Mouse (Mus musculus) hindbrain, embryonic 12.5 days (tissue): ENCODE data around the gene Ndufa13. TPM values are rescaled to one million over a fixed set of nuclear protein-coding genes. Genes with fewer than 3 reads are reported as not detected.

Experiments
- ATAC-seq: fragments of 200-750 bp; cut with Nextera tagmentation; 2 replicates; pipeline ENCODE4 v1.8.0; 2017; ENCODE audit warnings: moderate TSS enrichment; ENCODE audit not compliant: low FRiP score
- H3K27ac ChIP-seq: fragments of 300-500 bp; sonication (generic); 2 replicates; pipeline ENCODE4 v1.5.1; 2016; ENCODE audit warnings: mild to moderate bottlenecking
- H3K27me3 ChIP-seq: fragments of 300-500 bp; sonication (generic); 2 replicates; pipeline ENCODE4 v1.6.1; 2016; ENCODE audit warnings: mild to moderate bottlenecking
- H3K36me3 ChIP-seq: fragments of 300-500 bp; sonication (generic); 2 replicates; pipeline ENCODE4 v1.6.1; 2016; ENCODE audit warnings: mild to moderate bottlenecking
- H3K4me1 ChIP-seq: fragments of 300-500 bp; sonication (generic); 2 replicates; pipeline ENCODE4 v1.6.1; 2016
- H3K4me2 ChIP-seq: fragments of 300-500 bp; sonication (generic); replicated peaks from 2 replicates; pipeline ENCODE4 v1.6.1; 2016; ENCODE audit warnings: mild to moderate bottlenecking
- H3K4me3 ChIP-seq: fragments of 300-500 bp; sonication (generic); 2 replicates; pipeline ENCODE4 v1.5.1; 2016; ENCODE audit warnings: mild to moderate bottlenecking
- H3K9ac ChIP-seq: fragments of 300-500 bp; sonication (generic); 2 replicates; pipeline ENCODE4 v1.6.1; 2016; ENCODE audit warnings: mild to moderate bottlenecking, moderate library complexity
- H3K9me3 ChIP-seq: fragments of 300-500 bp; sonication (generic); replicated peaks from 2 replicates; pipeline ENCODE4 v1.6.1; 2016; ENCODE audit warnings: mild to moderate bottlenecking
- WGBS: fragments of 180-500 bp; shearing (Covaris S2); methylation state at CpG from one replicate; pipeline ENCODE4 v1.1.7; 2016; 5-methylcytosine and 5-hydroxymethylcytosine counted together
- polyA plus RNA-seq: library from polyadenylated mRNA; unstranded; fragments of >200 nt; fragmentation: Nextera tagmentation; extraction: Ambion mirVana; gene quantifications from 2 replicates; pipeline ENCODE4 v1.2.1, GENCODE M21; 2016

Ndufa13 gene
- polyA plus RNA-seq, 1 experiment from 2014 or later = 167 TPM

DNA sequence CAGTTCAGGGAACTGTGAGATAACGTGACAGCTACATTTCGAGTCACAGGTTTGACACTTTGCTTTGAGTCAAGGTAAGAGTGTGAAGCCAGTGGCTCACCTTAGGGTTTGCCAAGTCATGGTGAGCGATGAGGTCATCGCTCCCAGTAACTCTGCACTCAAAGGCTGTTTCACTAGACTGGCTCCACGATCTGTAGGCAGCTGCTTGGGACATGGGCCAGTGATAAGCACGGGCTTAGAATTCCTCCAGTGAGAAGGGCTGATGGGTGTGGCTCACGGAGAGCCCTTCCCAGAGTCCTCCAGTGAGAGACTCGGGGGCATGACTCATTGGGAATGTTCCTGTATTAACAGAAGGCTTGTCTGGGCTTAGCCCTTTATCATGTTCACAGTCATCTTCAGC, 53.4 kb downstream of the Ndufa13 start:
- no peak overlapping the region for H3K4me2 ChIP-seq
- 89% methylated on average over 8 of the region's 8 CpGs for WGBS
- no peaks in the 10 kb centered on the region for H3K4me1 ChIP-seq
- no peak for ATAC-seq
- H3K27ac ChIP-seq = no peak overlapping the region
- H3K9me3 ChIP-seq = no peaks in the 10 kb centered on the region
- H3K36me3 ChIP-seq = peaks cover 15% of the 10 kb centered on the region
- H3K27me3 ChIP-seq = no peaks in the 10 kb centered on the region
- H3K4me3 ChIP-seq = no peak overlapping the region
- no peak overlapping the region for H3K9ac ChIP-seq

DNA sequence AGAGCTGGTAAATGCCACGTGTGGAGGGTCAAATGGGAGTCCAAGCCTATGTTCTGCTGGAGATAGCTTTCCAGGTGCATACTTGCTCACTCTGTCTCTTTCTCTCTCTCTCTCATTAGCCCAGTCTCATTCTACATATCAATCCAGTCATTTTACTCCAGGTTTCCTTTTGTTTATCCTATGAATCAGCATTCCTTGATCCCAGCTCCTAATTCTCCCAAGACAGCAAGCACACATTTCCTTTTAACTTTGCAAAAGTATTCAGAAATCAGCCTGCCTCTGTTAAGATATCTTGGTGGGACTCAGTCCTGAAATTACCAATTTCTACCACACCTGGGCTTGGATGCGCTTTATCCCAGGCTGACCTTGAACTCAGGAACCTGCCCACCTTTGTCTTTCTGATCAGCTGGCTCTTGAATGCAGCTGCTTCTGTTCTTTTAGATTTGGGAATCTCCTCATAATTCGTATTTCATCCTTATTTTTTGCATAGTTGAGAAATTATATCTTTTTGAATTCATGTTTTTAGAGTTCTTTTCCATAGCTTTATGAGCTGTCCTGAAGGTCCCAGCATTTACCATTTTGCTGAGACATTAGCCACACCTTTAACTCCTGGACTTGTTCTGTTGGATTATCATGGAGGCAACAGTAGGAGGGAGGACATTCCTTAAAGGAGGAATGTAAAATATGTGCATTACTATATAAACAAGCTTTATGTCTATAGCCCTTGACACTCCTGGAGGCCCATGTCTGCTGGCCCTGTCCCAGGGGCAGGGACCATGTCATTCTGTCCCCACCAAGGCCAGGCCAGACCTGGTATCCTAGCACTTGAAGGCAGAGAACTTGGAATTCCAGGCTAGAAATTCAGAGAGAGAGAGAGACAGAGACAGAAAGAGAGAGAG, 54.9 kb downstream of the Ndufa13 start:
- 74% methylated on average over 3 of the region's 3 CpGs for WGBS
- ATAC-seq = no peak
- H3K27ac ChIP-seq = no peak overlapping the region

More for the DNA sequence above, 54.9 kb downstream of the Ndufa13 start:
- H3K27me3 ChIP-seq = no peaks in the 10 kb centered on the region
- H3K4me3 ChIP-seq = no peak overlapping the region
- peaks cover 15% of the 10 kb centered on the region for H3K36me3 ChIP-seq
- H3K9ac ChIP-seq = no peak overlapping the region
- H3K9me3 ChIP-seq = no peaks in the 10 kb centered on the region
- H3K4me1 ChIP-seq = no peaks in the 10 kb centered on the region
- no peak overlapping the region for H3K4me2 ChIP-seq

Other genes with a start within 250 kb of the Ndufa13 start
- gene Zfp964, start 248.1 kb downstream of the Ndufa13 start, polyA plus RNA-seq = 3.5 and 3.8 TPM in 2 replicates
- gene Zfp869, start 191.8 kb downstream of the Ndufa13 start, polyA plus RNA-seq = 28.5 and 31.6 TPM in 2 replicates
- 6.6 and 7.3 TPM in 2 replicates for gene Zfp963, start 152.6 kb downstream of the Ndufa13 start, polyA plus RNA-seq
- gene Gm20422, start 127.7 kb downstream of the Ndufa13 start, polyA plus RNA-seq = 1.2 TPM in 1 of 2 replicates, not detected in the other
- 55.7 and 55.9 TPM in 2 replicates for gene Atp13a1, start 111.4 kb downstream of the Ndufa13 start, polyA plus RNA-seq
- 42.7 and 42.8 TPM in 2 replicates for gene Zfp866, start 111.4 kb downstream of the Ndufa13 start, polyA plus RNA-seq
- gene Gmip, start 93.9 kb downstream of the Ndufa13 start, polyA plus RNA-seq = 17.9 and 23.3 TPM in 2 replicates
- gene Lpar2, start 80.1 kb downstream of the Ndufa13 start, polyA plus RNA-seq = 0.57 and 0.70 TPM in 2 replicates
- gene Pbx4, start 70.1 kb downstream of the Ndufa13 start, polyA plus RNA-seq = 36.4 and 39.0 TPM in 2 replicates
- gene Cilp2, start 14.9 kb downstream of the Ndufa13 start, polyA plus RNA-seq = 1.2 and 1.5 TPM in 2 replicates
- gene Tssk6, start 374 bp downstream of the Ndufa13 start, polyA plus RNA-seq = 4.1 and 4.7 TPM in 2 replicates
- 10.1 and 12.4 TPM in 2 replicates for gene Yjefn3, start 154 bp upstream of the Ndufa13 start, polyA plus RNA-seq
- gene Gatad2a, start 93.8 kb upstream of the Ndufa13 start, polyA plus RNA-seq = 53.1 and 54.8 TPM in 2 replicates
- 73.5 and 76.0 TPM in 2 replicates for gene Mau2, start 140.2 kb upstream of the Ndufa13 start, polyA plus RNA-seq
- 53.7 and 56.0 TPM in 2 replicates for gene Sugp1, start 140.3 kb upstream of the Ndufa13 start, polyA plus RNA-seq
- 1.0 and 2.2 TPM in 2 replicates for gene Tm6sf2, start 170.4 kb upstream of the Ndufa13 start, polyA plus RNA-seq
- 0.34 and 0.81 TPM in 2 replicates for gene Hapln4, start 180.9 kb upstream of the Ndufa13 start, polyA plus RNA-seq
- gene Ncan, start 218.3 kb upstream of the Ndufa13 start, polyA plus RNA-seq = 92.0 and 107 TPM in 2 replicates
- 24.7 and 27.2 TPM in 2 replicates for gene Nr2c2ap, start 228.8 kb upstream of the Ndufa13 start, polyA plus RNA-seq
- 17.0 and 21.0 TPM in 2 replicates for gene Rfxank, start 236.6 kb upstream of the Ndufa13 start, polyA plus RNA-seq
- 38.2 and 42.1 TPM in 2 replicates for gene Borcs8, start 236.9 kb upstream of the Ndufa13 start, polyA plus RNA-seq
- gene Mef2b, start 237.2 kb upstream of the Ndufa13 start, polyA plus RNA-seq = 0.32 and 0.70 TPM in 2 replicates